In the genomic region with DNA sequence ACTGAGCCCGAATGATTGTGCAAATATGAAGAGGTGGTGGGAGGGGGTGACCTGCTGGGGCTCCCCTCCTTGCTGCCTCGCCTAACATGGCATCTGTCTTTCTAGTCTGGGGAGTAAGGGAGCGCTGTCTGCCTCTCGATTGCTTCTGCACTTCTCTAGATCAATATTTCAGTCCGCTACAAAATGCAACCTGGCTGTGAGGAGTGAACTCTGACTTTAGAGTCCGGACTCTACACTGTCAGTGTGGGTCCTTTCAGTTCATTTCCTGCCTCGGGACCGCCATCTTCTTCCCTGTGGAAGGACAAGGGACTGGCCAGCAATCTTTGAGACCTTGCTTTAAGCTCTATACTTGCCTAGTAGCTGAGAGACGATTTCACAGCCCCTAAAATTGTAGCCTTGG, we compare ENCODE assay signal across 24 mouse cellular contexts.
DNase-seq lines count a peak whose midpoint lies in the region; ATAC-seq and TF ChIP-seq lines count a peak whose summit lies in the region.
"Had no signal": no experiment of that assay in that cellular context is flagged by ENCODE, and none has a peak within 500 bp of the region (broad histone marks: within the 10 kb centered on the region; RNA-seq: fewer than 3 reads in every experiment).

No protein-coding gene starts in this region.

- DNase-seq in heart, adult 11 months = peak; percentile 80
- DNase-seq in heart, postnatal 10 days = no peak
- DNase-seq in liver, embryonic 11.5 days (ENCODE audit: low spot score) = no peak
- DNase-seq in CH12.LX (ENCODE audit: extremely low read depth) = no peak
- DNase-seq: adrenal gland, adult 2 months; adrenal gland, postnatal 10 days; adrenal gland, postnatal 25 days; B cell, adult 2 months; cerebellum, adult 11 months; cerebellum, adult 18-20 months; cerebellum, adult 8-10 months; cerebellum, adult 9-11 months; cerebellum, postnatal 14 days; cerebellum, postnatal 36 days; embryo, embryonic 11 days had no signal

- dilution Hi-C loops in CH12.LX (cut with MboI; ENCODE audit: extremely low pct_ligation_motif_present, extremely low pct_unique_long_range_greater_than_20kb, low sequenced_read_pairs) = no loop called here

- H3K27ac ChIP-seq in liver, embryonic 16.5 days (ENCODE audit: low read length) = no peak overlapping the region
- H3K27ac ChIP-seq in liver, embryonic 11.5 days (ENCODE audit: low read depth, low read length) = no peak overlapping the region
- H3K27ac ChIP-seq in CH12.LX (ENCODE audit: insufficient read depth, low read depth) = no peak overlapping the region
- H3K27ac ChIP-seq: embryonic facial prominence, embryonic 13.5 days; embryonic facial prominence, embryonic 15.5 days; forebrain, embryonic 10.5 days; forebrain, embryonic 12.5 days had no signal

- no peak overlapping the region for H3K9ac ChIP-seq in liver, embryonic 16.5 days (ENCODE audit: low read depth, low read length)
- no peak overlapping the region for H3K9ac ChIP-seq in liver, embryonic 11.5 days (ENCODE audit: low read depth, low read length)
- H3K9ac ChIP-seq in CH12.LX (ENCODE audit: insufficient read depth, low read depth) = no peak overlapping the region
- H3K9ac ChIP-seq: embryonic facial prominence, embryonic 13.5 days; embryonic facial prominence, embryonic 15.5 days; forebrain, embryonic 12.5 days had no signal

- TF ChIP-seq RAD21 in CH12.LX (IDR thresholded peaks at IDR 0.05; ENCODE audit: low read depth, low read length) = no peak

- H3K4me1 ChIP-seq in liver, embryonic 16.5 days (ENCODE audit: control insufficient read depth, low read depth, low read length) = no peaks in the 10 kb centered on the region
- H3K4me1 ChIP-seq in liver, embryonic 11.5 days (replicated peaks; ENCODE audit: control insufficient read depth, insufficient read depth, low read length) = no peaks in the 10 kb centered on the region
- no peaks in the 10 kb centered on the region for H3K4me1 ChIP-seq in CH12.LX (ENCODE audit: control insufficient read depth in 1 of 2, insufficient read depth in 2 of 2)
- H3K4me1 ChIP-seq: embryonic facial prominence, embryonic 13.5 days; embryonic facial prominence, embryonic 15.5 days; forebrain, embryonic 12.5 days had no signal

- no peak for TF ChIP-seq CTCF in CH12.LX (conservative IDR thresholded peaks at IDR 0.05 in 1 of 2, IDR thresholded peaks at IDR 0.05 in 1 of 2; ENCODE audit: low read depth in 2 of 2, low read length in 2 of 2)

- no peak overlapping the region for H3K4me3 ChIP-seq in liver, embryonic 16.5 days (ENCODE audit: low read depth, low read length)
- no peak overlapping the region for H3K4me3 ChIP-seq in liver, embryonic 11.5 days (ENCODE audit: low read depth, low read length)
- no peak overlapping the region for H3K4me3 ChIP-seq in CH12.LX (replicated peaks in 1 of 3; ENCODE audit: low read depth in 2 of 3, low read length in 2 of 3, poor library complexity in 1 of 3)
- H3K4me3 ChIP-seq: embryonic facial prominence, embryonic 13.5 days; embryonic facial prominence, embryonic 15.5 days; erythroblast, embryonic 14.5 days; forebrain, embryonic 10.5 days; forebrain, embryonic 12.5 days had no signal

- TF ChIP-seq EP300 in CH12.LX (IDR thresholded peaks at IDR 0.05; ENCODE audit: low read length) = no peak

- no peaks in the 10 kb centered on the region for H3K27me3 ChIP-seq in liver, embryonic 16.5 days (ENCODE audit: control insufficient read depth, insufficient read depth, low read depth, low read length)
- no peaks in the 10 kb centered on the region for H3K27me3 ChIP-seq in liver, embryonic 11.5 days (replicated peaks; ENCODE audit: control insufficient read depth, insufficient read depth, low read length)
- peaks cover 28% of the 10 kb centered on the region for H3K27me3 ChIP-seq in CH12.LX (replicated peaks)
- H3K27me3 ChIP-seq: embryonic facial prominence, embryonic 13.5 days; embryonic facial prominence, embryonic 15.5 days; forebrain, embryonic 12.5 days had no signal

- H3K79me2 ChIP-seq in CH12.LX (replicated peaks; ENCODE audit: control insufficient read depth, extremely low read depth, insufficient read depth, poor library complexity, severe bottlenecking) = no peaks in the 10 kb centered on the region

- ATAC-seq in liver, embryonic 16.5 days (ENCODE audit: low read depth) = peak; percentile 32; the same call in 1 of the 2 replicates
- ATAC-seq in liver, embryonic 11.5 days (replicated peaks; ENCODE audit: low FRiP score) = no peak
- ATAC-seq: CD4-positive, CD25-positive, alpha-beta regulatory T cell, adult 4 months; forebrain, embryonic 14.5 days; forebrain, embryonic 16.5 days had no signal

- in situ Hi-C loops in CH12.LX (cut with MboI; ENCODE audit: low pct_ligation_motif_present, low pct_unique_long_range_greater_than_20kb, low sequenced_read_pairs) = no loop called here

- H3K36me3 ChIP-seq in liver, embryonic 16.5 days (ENCODE audit: control insufficient read depth, insufficient read depth) = no peaks in the 10 kb centered on the region
- no peaks in the 10 kb centered on the region for H3K36me3 ChIP-seq in liver, embryonic 11.5 days (ENCODE audit: control insufficient read depth, insufficient read depth, low read length)
- no peaks in the 10 kb centered on the region for H3K36me3 ChIP-seq in CH12.LX (replicated peaks in 1 of 2; ENCODE audit: control insufficient read depth in 1 of 2, insufficient read depth in 1 of 2, low read length in 1 of 2)
- H3K36me3 ChIP-seq: embryonic facial prominence, embryonic 13.5 days; embryonic facial prominence, embryonic 15.5 days; forebrain, embryonic 10.5 days; forebrain, embryonic 12.5 days had no signal

- 45% methylated on average over 9 of the region's 9 CpGs for WGBS in liver, embryonic 16.5 days (ENCODE audit: insufficient replicate concordance)
- 74% methylated on average over 9 of the region's 9 CpGs for whole genome bisulfite sequencing in liver, embryonic 11.5 days

- TF ChIP-seq POLR2A in CH12.LX (IDR thresholded peaks at IDR 0.05; ENCODE audit: low read depth, low read length) = no peak

- intact Hi-C loops in heart, postnatal 10 days (cut with DNase I) = no loop called here

- H3K9me3 ChIP-seq in liver, embryonic 16.5 days (replicated peaks; ENCODE audit: control insufficient read depth, low read length) = no peaks in the 10 kb centered on the region
- H3K9me3 ChIP-seq in liver, embryonic 11.5 days (ENCODE audit: control insufficient read depth, low read length) = no peaks in the 10 kb centered on the region
- H3K9me3 ChIP-seq in CH12.LX (replicated peaks; ENCODE audit: low read length) = no peaks in the 10 kb centered on the region
- H3K9me3 ChIP-seq: embryonic facial prominence, embryonic 13.5 days; embryonic facial prominence, embryonic 15.5 days; forebrain, embryonic 10.5 days; forebrain, embryonic 12.5 days had no signal

- H3K4me2 ChIP-seq in liver, embryonic 16.5 days (ENCODE audit: low read depth, low read length) = no peak overlapping the region
- H3K4me2 ChIP-seq in liver, embryonic 11.5 days = no peak overlapping the region
- 0 out of 2 replicates have a peak overlapping the region, but pooled peaks have one; percentile 0 for H3K4me2 ChIP-seq in CH12.LX (ENCODE audit: insufficient read depth, low read depth, poor library complexity, severe bottlenecking)
- H3K4me2 ChIP-seq: embryonic facial prominence, embryonic 13.5 days; embryonic facial prominence, embryonic 15.5 days; forebrain, embryonic 12.5 days had no signal

TF ChIP-seq in CH12.LX, 34 proteins besides CTCF, POLR2A, EP300 and RAD21:
- TF ChIP-seq HCFC1 (IDR thresholded peaks at IDR 0.05; ENCODE audit: low read depth, low read length) (no peak), RCOR1 (conservative IDR thresholded peaks at IDR 0.05; ENCODE audit: low read depth, low read length) (no peak), KAT2A (IDR thresholded peaks at IDR 0.05; ENCODE audit: insufficient replicate concordance, low read length) (no peak), E2F4 (IDR thresholded peaks at IDR 0.05; ENCODE audit: insufficient replicate concordance, low read depth, low read length) (no peak), ZKSCAN1 (IDR thresholded peaks at IDR 0.05; ENCODE audit: borderline replicate concordance, low read depth, low read length) (no peak), USF2 (conservative IDR thresholded peaks at IDR 0.05; ENCODE audit: low read depth, low read length) (no peak), ZMIZ1 (IDR thresholded peaks at IDR 0.05; ENCODE audit: low read depth, low read length) (no peak), TBP (conservative IDR thresholded peaks at IDR 0.05; ENCODE audit: low read depth, low read length) (no peak), IRF4 (IDR thresholded peaks at IDR 0.05; ENCODE audit: low read depth, low read length) (no peak), GABPA (IDR thresholded peaks at IDR 0.05; ENCODE audit: insufficient replicate concordance, low read depth, low read length) (no peak), USF1 (IDR thresholded peaks at IDR 0.05; ENCODE audit: low read depth, low read length) (no peak), MAX (IDR thresholded peaks at IDR 0.05; ENCODE audit: low read length) (no peak), CHD2 (IDR thresholded peaks at IDR 0.05; ENCODE audit: low read length) (no peak), ETS1 (conservative IDR thresholded peaks at IDR 0.05; ENCODE audit: low read depth, low read length) (no peak), MXI1 (IDR thresholded peaks at IDR 0.05; ENCODE audit: low read depth, low read length) (no peak), PAX5 (IDR thresholded peaks at IDR 0.05; ENCODE audit: low read length) (no peak), MEF2A (IDR thresholded peaks at IDR 0.05; ENCODE audit: borderline replicate concordance, low read depth, low read length) (no peak), ELF1 (IDR thresholded peaks at IDR 0.05; ENCODE audit: low read depth, low read length) (no peak)
